Comparison of ENCODE assay signal across 8 mouse cellular contexts in the genomic region with DNA sequence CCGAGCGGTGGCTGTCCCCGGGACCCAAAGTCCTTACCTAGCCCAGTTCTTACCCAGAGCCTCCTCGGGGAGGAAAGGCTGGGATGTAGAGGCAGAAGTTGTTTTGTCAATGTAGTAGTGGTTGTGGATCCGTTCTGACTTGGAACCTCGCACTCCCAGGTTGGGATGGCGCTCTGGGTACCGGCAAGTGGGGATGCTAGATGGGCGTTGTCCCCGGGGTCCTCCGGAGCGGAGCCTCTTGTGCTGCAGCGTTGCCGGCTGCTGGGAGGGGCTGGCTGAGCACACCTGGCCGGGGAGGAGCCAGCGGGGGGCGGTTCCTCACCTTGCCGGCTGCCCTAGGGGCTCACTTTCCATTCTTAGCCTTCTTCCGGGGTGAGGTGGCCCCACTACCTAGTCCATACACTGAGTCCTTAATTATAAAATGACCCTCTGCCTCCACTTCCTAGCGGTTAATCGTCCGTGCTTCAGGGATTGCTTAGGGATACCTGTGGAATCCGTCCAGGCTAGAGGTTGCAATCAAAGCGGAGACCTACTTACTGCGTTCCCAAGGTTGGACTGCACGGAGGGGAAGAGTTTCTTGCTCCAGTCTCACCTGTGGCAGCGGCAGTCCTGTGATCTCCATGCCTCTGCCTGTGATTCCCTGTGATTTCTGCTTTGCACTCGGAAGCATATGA. TPM values are rescaled to one million over a fixed set of nuclear protein-coding genes. Genes with fewer than 3 reads are reported as not detected.
DNase-seq lines count a peak whose midpoint lies in the region; ATAC-seq and TF ChIP-seq lines count a peak whose summit lies in the region.

No protein-coding gene starts in this region.

- peak overlapping the region; percentile 76 for H3K9ac ChIP-seq in limb, embryonic 13.5 days
- peak overlapping the region; percentile 84 for H3K9ac ChIP-seq in midbrain, embryonic 13.5 days (replicated peaks)

- no peak for DNase-seq in layer of hippocampus, adult 2 months (ENCODE audit: low spot score in 2 of 2)
- no peak for DNase-seq in layer of hippocampus, postnatal 25 days (ENCODE audit: extremely low spot score in 1 of 2, low spot score in 1 of 2)
- DNase-seq in cerebellum, adult 9-11 months = peak; percentile 20
- no peak for DNase-seq in hindbrain, embryonic 10.5 days (ENCODE audit: low spot score)
- no peak for DNase-seq in right cerebral cortex, postnatal 36 days (ENCODE audit: low spot score in 2 of 2)
- no peak for DNase-seq in gastrocnemius, postnatal 10 days

- H3K27me3 ChIP-seq in hindbrain, embryonic 10.5 days (ENCODE audit: insufficient read depth, poor library complexity, severe bottlenecking) = peaks cover 25% of the 10 kb centered on the region
- H3K27me3 ChIP-seq in limb, embryonic 13.5 days = peaks cover 4% of the 10 kb centered on the region; the same call in 1 of the 2 replicates
- H3K27me3 ChIP-seq in midbrain, embryonic 13.5 days = peaks cover 12% of the 10 kb centered on the region

- H3K4me1 ChIP-seq in hindbrain, embryonic 10.5 days (replicated peaks) = peaks cover 44% of the 10 kb centered on the region
- peaks cover 11% of the 10 kb centered on the region for H3K4me1 ChIP-seq in limb, embryonic 13.5 days
- H3K4me1 ChIP-seq in midbrain, embryonic 13.5 days (replicated peaks) = peaks cover 26% of the 10 kb centered on the region

- H3K4me2 ChIP-seq in limb, embryonic 13.5 days (replicated peaks) = peak overlapping the region; percentile 98
- H3K4me2 ChIP-seq in midbrain, embryonic 13.5 days (replicated peaks) = peak overlapping the region; percentile 79

- H3K27ac ChIP-seq in layer of hippocampus, adult 2 months = peak overlapping the region; percentile 19; the same call in 1 of the 2 replicates
- H3K27ac ChIP-seq in hindbrain, embryonic 10.5 days = peak overlapping the region; percentile 94
- H3K27ac ChIP-seq in limb, embryonic 13.5 days = no peak overlapping the region
- no peak overlapping the region for H3K27ac ChIP-seq in midbrain, embryonic 13.5 days

- H3K4me3 ChIP-seq in layer of hippocampus, adult 2 months = peak overlapping the region; percentile 60
- H3K4me3 ChIP-seq in hindbrain, embryonic 10.5 days = peak overlapping the region; percentile 71
- peak overlapping the region; percentile 80 for H3K4me3 ChIP-seq in limb, embryonic 13.5 days
- peak overlapping the region; percentile 73 for H3K4me3 ChIP-seq in midbrain, embryonic 13.5 days (replicated peaks)

- peak; percentile 21; the same call in 1 of the 2 replicates for ATAC-seq in limb, embryonic 13.5 days (ENCODE audit: low FRiP score, low read depth)
- peak; percentile 13 for ATAC-seq in midbrain, embryonic 13.5 days

- peaks cover 7% of the 10 kb centered on the region for H3K36me3 ChIP-seq in hindbrain, embryonic 10.5 days
- no peaks in the 10 kb centered on the region for H3K36me3 ChIP-seq in limb, embryonic 13.5 days
- no peaks in the 10 kb centered on the region for H3K36me3 ChIP-seq in midbrain, embryonic 13.5 days

- WGBS in hindbrain, embryonic 10.5 days = 1% methylated on average over 28 of the region's 28 CpGs
- 2% methylated on average over 28 of the region's 28 CpGs for WGBS in limb, embryonic 13.5 days
- 1% methylated on average over 28 of the region's 28 CpGs for WGBS in midbrain, embryonic 13.5 days

- TF ChIP-seq CTCF in layer of hippocampus, adult 2 months (conservative IDR thresholded peaks at IDR 0.05) = no peak

- H3K9me3 ChIP-seq in hindbrain, embryonic 10.5 days = no peaks in the 10 kb centered on the region
- H3K9me3 ChIP-seq in limb, embryonic 13.5 days = no peaks in the 10 kb centered on the region
- H3K9me3 ChIP-seq in midbrain, embryonic 13.5 days = no peaks in the 10 kb centered on the region

RNA-seq across cellular contexts. Expression of gene Dnmt3b, which starts 0.9 kb away (rescaled TPM):
- total RNA-seq in layer of hippocampus, adult 2 months (2021) = 1 to 10 TPM; 1.4 to 2.1 TPM
- 1 to 10 TPM in 1 of 2 experiments, under 1 TPM in 1; 0.84 to 1.3 TPM for total RNA-seq in layer of hippocampus, postnatal 25 days (2021)
- 15.9 and 24.4 TPM in 2 replicates for polyA plus RNA-seq in hindbrain, embryonic 10.5 days (2016; fragmentation: Nextera tagmentation; extraction: Ambion mirVana)
- 10.8 and 11.1 TPM in 2 replicates for polyA plus RNA-seq in limb, embryonic 13.5 days (2015; fragmentation: Nextera tagmentation; extraction: Ambion mirVana)
- 5.0 and 5.4 TPM in 2 replicates for polyA plus RNA-seq in midbrain, embryonic 13.5 days (2015; fragmentation: Nextera tagmentation; extraction: Ambion mirVana)
- total RNA-seq in gastrocnemius, postnatal 10 days (2021) = 1 to 10 TPM; 1.3 to 3.1 TPM

RNA-seq across cellular contexts. Expression of gene Commd7, which starts 17.6 kb away (rescaled TPM):
- 10 to 100 TPM; 25.2 to 31.0 TPM for total RNA-seq in layer of hippocampus, adult 2 months (2021)
- total RNA-seq in layer of hippocampus, postnatal 25 days (2021) = 10 to 100 TPM; 29.1 to 30.9 TPM
- polyA plus RNA-seq in hindbrain, embryonic 10.5 days (2016; fragmentation: Nextera tagmentation; extraction: Ambion mirVana) = 71.9 and 75.6 TPM in 2 replicates
- 77.0 and 79.4 TPM in 2 replicates for polyA plus RNA-seq in limb, embryonic 13.5 days (2015; fragmentation: Nextera tagmentation; extraction: Ambion mirVana)
- 84.6 and 87.2 TPM in 2 replicates for polyA plus RNA-seq in midbrain, embryonic 13.5 days (2015; fragmentation: Nextera tagmentation; extraction: Ambion mirVana)
- total RNA-seq in gastrocnemius, postnatal 10 days (2021) = 10 to 100 TPM; 16.6 to 21.5 TPM

RNA-seq across cellular contexts. Expression of gene Dnmt3c, which starts 46.3 kb away (rescaled TPM):
- under 1 TPM in 1 of 2 experiments, not detected in 1; 0.17 TPM for total RNA-seq in layer of hippocampus, adult 2 months (2021)
- under 1 TPM in 1 of 2 experiments, not detected in 1; 0.23 TPM for total RNA-seq in layer of hippocampus, postnatal 25 days (2021)
- not detected in 2 replicates for polyA plus RNA-seq in hindbrain, embryonic 10.5 days (2016; fragmentation: Nextera tagmentation; extraction: Ambion mirVana)
- not detected in 2 replicates for polyA plus RNA-seq in limb, embryonic 13.5 days (2015; fragmentation: Nextera tagmentation; extraction: Ambion mirVana)
- 0.08 TPM in 1 of 2 replicates, not detected in the other for polyA plus RNA-seq in midbrain, embryonic 13.5 days (2015; fragmentation: Nextera tagmentation; extraction: Ambion mirVana)
- not detected for total RNA-seq in gastrocnemius, postnatal 10 days (2021)

Comparison
In these comparisons a context has a peak if more than half of its experiments do, and no peak if none do; other contexts are left out.
1. H3K27ac ChIP-seq: peak in layer of hippocampus, adult 2 months (single experiment) and hindbrain, embryonic 10.5 days (single experiment); none in limb, embryonic 13.5 days (single experiment) and midbrain, embryonic 13.5 days (single experiment).
2. Peak in every context shown above with its lines, with median percentiles within 50 percentile points of each other: H3K4me3 ChIP-seq.